Mouse (Mus musculus) c-Kit-negative CD71-positive TER-119-positive erythroid progenitor cells, embryonic 14.5 days (primary cell): ENCODE measurements around the gene Ip6k1.

Experiments used
- DNase-seq: peaks from one replicate; pipeline ENCODE4 v3.0.0-alpha.2; 2013; ENCODE audit warnings: low read depth, low spot score

Ip6k1 gene

DNA sequence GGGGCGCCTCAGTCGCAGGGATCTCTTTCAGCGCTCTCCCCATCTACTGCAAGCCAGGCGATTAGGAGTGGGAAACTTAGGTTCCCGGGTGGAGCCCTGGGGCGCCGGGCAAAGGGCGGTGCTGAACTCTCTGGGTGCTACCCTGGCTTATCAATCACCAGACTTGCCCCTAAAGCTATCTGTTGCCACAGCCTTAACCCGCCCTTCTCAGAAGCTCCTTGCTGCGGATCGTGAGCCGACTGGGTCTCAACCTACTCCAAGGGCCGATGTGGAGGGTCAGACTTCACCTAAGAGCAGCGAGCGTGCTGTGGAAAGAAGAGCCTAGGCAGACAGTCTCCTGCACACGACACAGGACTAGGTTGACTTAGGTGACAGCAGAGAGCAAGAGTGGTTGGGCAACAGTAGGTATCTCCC is 92.7 kb downstream of the Ip6k1 start:
- peak; percentile 91 for DNase-seq

DNA sequence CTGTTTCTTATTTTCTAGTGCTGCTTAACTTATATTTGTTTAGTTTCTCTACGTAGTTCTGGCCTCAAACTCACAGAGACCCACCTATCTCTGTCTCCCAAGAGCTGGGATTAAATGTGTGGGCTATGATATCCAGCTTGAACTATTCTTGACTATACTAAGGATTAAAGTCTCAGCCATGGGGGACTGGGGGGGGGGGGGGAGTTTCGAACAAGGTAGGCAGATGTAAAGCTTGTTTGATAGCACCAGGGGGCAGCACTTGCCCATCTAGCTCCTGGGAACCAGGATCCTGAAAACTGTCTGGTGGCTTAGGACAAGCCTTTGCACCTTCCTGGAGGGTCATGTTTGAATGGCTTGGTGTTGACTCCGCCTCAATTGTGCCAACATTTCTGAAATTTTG is 93.2 kb downstream of the Ip6k1 start:
- peak; percentile 76 for DNase-seq

DNA sequence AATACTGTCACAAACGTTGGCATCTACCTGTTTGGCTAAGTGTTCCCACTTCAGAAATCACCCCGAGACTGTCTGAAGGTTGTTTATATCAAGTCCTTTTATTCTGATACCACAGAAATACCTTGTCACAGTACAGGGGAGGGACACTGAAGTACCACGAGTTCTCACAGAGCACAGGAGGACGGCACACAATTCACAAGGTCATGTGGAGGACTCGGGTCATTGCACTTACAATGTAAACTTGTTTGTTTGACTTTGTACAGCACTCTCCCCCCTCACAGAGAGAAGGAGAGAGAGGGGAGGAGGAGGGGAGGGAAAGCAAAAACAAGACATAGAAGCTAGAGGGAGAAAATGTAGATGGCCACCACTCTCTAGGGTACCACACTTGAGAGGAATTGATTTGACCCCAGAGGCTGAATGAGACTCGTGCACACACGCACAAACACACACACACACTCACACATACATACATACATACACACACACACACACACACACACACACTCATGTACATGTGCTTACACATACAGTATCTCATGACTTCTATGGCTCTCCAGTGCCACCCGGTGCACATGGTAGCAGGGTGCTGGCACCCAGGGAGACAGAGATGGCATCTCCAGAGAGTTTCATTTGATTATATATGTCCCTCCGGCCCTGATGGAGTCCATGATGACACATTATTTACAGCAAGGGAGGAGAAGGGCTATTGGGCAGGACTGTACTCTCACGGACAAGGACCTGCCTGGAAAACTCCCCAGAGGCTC is 93.8 kb downstream of the Ip6k1 start:
- DNase-seq, result no peak
